Mouse (Mus musculus) MEL (cell line): ENCODE measurements around the gene Slc30a4. TPM values are rescaled to one million over a fixed set of nuclear protein-coding genes. Genes with fewer than 3 reads are reported as not detected.

ENCODE experiments used
- DNase-seq: peaks from one replicate; pipeline ENCODE4 v3.0.0; 2011; ENCODE audit warnings: low read depth, low spot score
- H3K27ac ChIP-seq: 2 replicates; pipeline ENCODE4 v1.5.1; 2012; ENCODE audit warnings: low read depth, mild to moderate bottlenecking, control low read depth, low read length, moderate library complexity; ENCODE audit not compliant: control insufficient read depth
- H3K27me3 ChIP-seq, 2 experiments: fragments of 150-350 bp in 1 of 2; sonication (generic) in 1 of 2; 2 replicates each; pipeline ENCODE4 v1.6.1; 2012; ENCODE audit warnings: low read length in 2 of 2, mild to moderate bottlenecking in 2 of 2, improper control_type of control experiment in 1 of 2, moderate library complexity in 1 of 2; ENCODE audit not compliant: insufficient read depth in 2 of 2, control insufficient read depth in 1 of 2
- H3K36me3 ChIP-seq, 2 experiments: 2 replicates each; pipeline ENCODE4 v1.6.1; 2012 to 2014; ENCODE audit warnings: low read length in 2 of 2, improper control_type of control experiment in 1 of 2, inconsistent platforms in 1 of 2, mild to moderate bottlenecking in 1 of 2; ENCODE audit not compliant: insufficient read depth in 2 of 2, control insufficient read depth in 1 of 2
- H3K4me1 ChIP-seq, 2 experiments: fragments of 150-350 bp in 1 of 2; sonication (generic) in 1 of 2; 2 replicates each; pipeline ENCODE4 v1.6.1; 2012; ENCODE audit warnings: low read length in 2 of 2, improper control_type of control experiment in 1 of 2, mild to moderate bottlenecking in 1 of 2; ENCODE audit not compliant: insufficient read depth in 2 of 2, control insufficient read depth in 1 of 2
- H3K4me3 ChIP-seq, 2 experiments: fragments of 150-350 bp in 1 of 2; sonication (generic) in 1 of 2; 2 replicates each; pipeline ENCODE4 v1.5.1; 2012; ENCODE audit warnings: low read depth in 2 of 2, low read length in 2 of 2, mild to moderate bottlenecking in 2 of 2, moderate library complexity in 2 of 2, control low read depth in 1 of 2, improper control_type of control experiment in 1 of 2; ENCODE audit not compliant: control insufficient read depth in 1 of 2, insufficient read depth in 1 of 2
- H3K79me2 ChIP-seq: 2 replicates; pipeline ENCODE4 v1.6.1; 2012; ENCODE audit warnings: mild to moderate bottlenecking, low read length, moderate library complexity; ENCODE audit not compliant: control insufficient read depth, poor library complexity, insufficient read depth
- H3K9ac ChIP-seq: 2 replicates; pipeline ENCODE4 v1.6.1; 2012; ENCODE audit warnings: low read depth, mild to moderate bottlenecking, control low read depth, low read length, moderate library complexity; ENCODE audit not compliant: control insufficient read depth, poor library complexity, severe bottlenecking
- H3K9me3 ChIP-seq: fragments of 150-350 bp; sonication (generic); replicated peaks from 2 replicates; pipeline ENCODE4 v1.6.1; 2012; ENCODE audit warnings: mild to moderate bottlenecking, low read length, improper control_type of control experiment, moderate library complexity; ENCODE audit not compliant: insufficient read depth
- BHLHE40 ChIP-seq: IDR thresholded peaks from 2 replicates; pipeline ENCODE4 v1.6.1; 2012; ENCODE audit warnings: low read depth, mild to moderate bottlenecking, inconsistent platforms, low read length, improper control_type of control experiment, borderline replicate concordance
- CTCF ChIP-seq, 3 experiments: IDR thresholded peaks in 2 of 3; conservative IDR thresholded peaks in 1 of 3; 2 replicates each; pipeline ENCODE4 v1.5.1; 2011 to 2012; ENCODE audit warnings: low read length in 3 of 3, low read depth in 2 of 3, mild to moderate bottlenecking in 2 of 3, improper control_type of control experiment in 1 of 3, inconsistent platforms in 1 of 3, mixed read lengths in 1 of 3, moderate library complexity in 1 of 3; ENCODE audit not compliant: control insufficient read depth in 1 of 3, insufficient read depth in 1 of 3, poor library complexity in 1 of 3, severe bottlenecking in 1 of 3
- E2F4 ChIP-seq: IDR thresholded peaks from 2 replicates; pipeline ENCODE4 v1.6.1; 2011; ENCODE audit warnings: low read depth, low read length, improper control_type of control experiment, borderline replicate concordance
- EP300 ChIP-seq, 2 experiments: IDR thresholded peaks; 2 replicates each; pipeline ENCODE4 v1.6.1; 2011; ENCODE audit warnings: improper control_type of control experiment in 2 of 2, low read length in 2 of 2, low read depth in 1 of 2, mild to moderate bottlenecking in 1 of 2
- ETS1 ChIP-seq: IDR thresholded peaks from 2 replicates; pipeline ENCODE4 v1.6.1; 2012; ENCODE audit warnings: low read depth, mild to moderate bottlenecking, inconsistent platforms, low read length, improper control_type of control experiment, moderate library complexity
- GABPA ChIP-seq: IDR thresholded peaks from 2 replicates; pipeline ENCODE4 v1.6.1; 2012; ENCODE audit warnings: low read depth, mild to moderate bottlenecking, inconsistent platforms, low read length, improper control_type of control experiment, moderate library complexity
- GATA1 ChIP-seq: IDR thresholded peaks from 2 replicates; pipeline ENCODE4 v1.6.1; 2011; ENCODE audit warnings: low read depth, low read length, improper control_type of control experiment
- HCFC1 ChIP-seq: IDR thresholded peaks from 2 replicates; pipeline ENCODE4 v1.6.1; 2012; ENCODE audit warnings: low read depth, mild to moderate bottlenecking, inconsistent platforms, low read length, improper control_type of control experiment, moderate library complexity
- JUND ChIP-seq: IDR thresholded peaks from 2 replicates; pipeline ENCODE4 v1.6.1; 2011; ENCODE audit warnings: low read depth, mild to moderate bottlenecking, improper control_type of control experiment, low read length
- MAZ ChIP-seq: IDR thresholded peaks from 2 replicates; pipeline ENCODE4 v1.6.1; 2012; ENCODE audit warnings: low read depth, mild to moderate bottlenecking, inconsistent platforms, low read length, improper control_type of control experiment
- MEF2A ChIP-seq: IDR thresholded peaks from 2 replicates; pipeline ENCODE4 v1.6.1; 2014; ENCODE audit warnings: low read depth, mild to moderate bottlenecking, inconsistent platforms, low read length, improper control_type of control experiment; ENCODE audit not compliant: poor library complexity, insufficient replicate concordance, severe bottlenecking; ENCODE audit errors: extremely low read depth
- MXI1 ChIP-seq: IDR thresholded peaks from 2 replicates; pipeline ENCODE4 v1.6.1; 2011; ENCODE audit warnings: mild to moderate bottlenecking, low read depth, low read length, improper control_type of control experiment
- MYB ChIP-seq: IDR thresholded peaks from 2 replicates; pipeline ENCODE4 v1.6.1; 2011; ENCODE audit warnings: mild to moderate bottlenecking, low read depth, low read length, improper control_type of control experiment
- MYC ChIP-seq: IDR thresholded peaks from 2 replicates; pipeline ENCODE4 v1.6.1; 2011; ENCODE audit warnings: low read depth, mild to moderate bottlenecking, low read length, improper control_type of control experiment, moderate library complexity
- NELFE ChIP-seq: IDR thresholded peaks from 2 replicates; pipeline ENCODE4 v1.6.1; 2011; ENCODE audit warnings: low read depth, low read length, improper control_type of control experiment
- NRF1 ChIP-seq: IDR thresholded peaks from 2 replicates; pipeline ENCODE4 v1.6.1; 2014; ENCODE audit warnings: low read depth, mild to moderate bottlenecking, inconsistent platforms, low read length, improper control_type of control experiment, moderate library complexity; ENCODE audit not compliant: poor library complexity, insufficient read depth, severe bottlenecking
- POLR2A ChIP-seq, 2 experiments: IDR thresholded peaks; 2 replicates each; pipeline ENCODE4 v1.6.1; 2011 to 2012; ENCODE audit warnings: low read length in 2 of 2, mild to moderate bottlenecking in 2 of 2, control low read depth in 1 of 2, improper control_type of control experiment in 1 of 2, low read depth in 1 of 2, moderate library complexity in 1 of 2; ENCODE audit not compliant: control insufficient read depth in 1 of 2, insufficient read depth in 1 of 2, poor library complexity in 1 of 2
- POLR2AphosphoS2 ChIP-seq: IDR thresholded peaks from 2 replicates; pipeline ENCODE4 v1.6.1; 2011; ENCODE audit warnings: low read length, improper control_type of control experiment
- POLR2AphosphoS5 ChIP-seq: IDR thresholded peaks from 2 replicates; pipeline ENCODE4 v1.6.1; 2012; ENCODE audit warnings: low read depth, borderline replicate concordance, mild to moderate bottlenecking, inconsistent platforms, low read length, moderate library complexity, mixed read lengths
- RCOR1 ChIP-seq: IDR thresholded peaks from 2 replicates; pipeline ENCODE4 v1.6.1; 2012; ENCODE audit warnings: low read depth, mild to moderate bottlenecking, inconsistent platforms, low read length, improper control_type of control experiment
- SMC3 ChIP-seq: IDR thresholded peaks from 2 replicates; pipeline ENCODE4 v1.6.1; 2011; ENCODE audit warnings: low read depth, low read length, improper control_type of control experiment
- TBP ChIP-seq: IDR thresholded peaks from 2 replicates; pipeline ENCODE4 v1.8.0; 2011; ENCODE audit warnings: low read depth, low read length, improper control_type of control experiment
- USF1 ChIP-seq: IDR thresholded peaks from 2 replicates; pipeline ENCODE4 v1.6.1; 2014; ENCODE audit warnings: low read depth, mild to moderate bottlenecking, inconsistent platforms, low read length, improper control_type of control experiment, moderate library complexity
- USF2 ChIP-seq, 2 experiments: IDR thresholded peaks; 2 replicates each; pipeline ENCODE4 v1.6.1; 2011 to 2012; ENCODE audit warnings: improper control_type of control experiment in 2 of 2, low read length in 2 of 2, borderline replicate concordance in 1 of 2, inconsistent platforms in 1 of 2, low read depth in 1 of 2, mild to moderate bottlenecking in 1 of 2; ENCODE audit not compliant: insufficient read depth in 1 of 2
- ZC3H11A ChIP-seq: IDR thresholded peaks from 2 replicates; pipeline ENCODE4 v1.6.1; 2012; ENCODE audit warnings: low read depth, mild to moderate bottlenecking, inconsistent platforms, low read length, improper control_type of control experiment
- ZNF384 ChIP-seq: IDR thresholded peaks from 2 replicates; pipeline ENCODE4 v1.6.1; 2012; ENCODE audit warnings: low read depth, mild to moderate bottlenecking, inconsistent platforms, low read length, improper control_type of control experiment
- polyA plus RNA-seq, 2 experiments: library from polyadenylated mRNA; stranded (reverse) in 1 of 2; unstranded in 1 of 2; fragments of >175 nt in 1 of 2; fragments of >200 nt in 1 of 2; gene quantifications; 2 replicates each; pipeline versions ENCODE4 v1.2.1 to v1.2.4; 2012; ENCODE audit warnings: low replicate concordance in 2 of 2, low read depth in 1 of 2; ENCODE audit not compliant: insufficient read length in 2 of 2, insufficient read depth in 1 of 2, missing spikeins in 1 of 2
- total RNA-seq: library from RNA; depleted of rRNA; stranded (reverse); fragments of 300-350 nt; gene quantifications from 2 replicates; pipeline ENCODE4 v1.2.3, GENCODE M21; 2012

Slc30a4 gene
- total and polyA plus RNA-seq, 3 experiments = not detected

- Histone ChIP-seq H3K27ac (no peak overlapping the region), H3K9ac (no peak overlapping the region), H3K79me2 (no peaks in the 10 kb centered on the region), H3K27me3 (no peaks in the 10 kb centered on the region; a peak in 1 of 4 replicates), H3K36me3 (no peaks in the 10 kb centered on the region), H3K4me1 (no peaks in the 10 kb centered on the region), H3K4me3 (no peak overlapping the region), H3K9me3 (no peaks in the 10 kb centered on the region)
- no peak for TF ChIP-seq ZC3H11A
- TF ChIP-seq BHLHE40 = no peak
- no peak for TF ChIP-seq MAZ
- TF ChIP-seq ETS1 = no peak
- no peak for TF ChIP-seq POLR2A (IDR thresholded peaks at IDR 0.05; ENCODE audit: control insufficient read depth in 1 of 2, insufficient read depth in 1 of 2, low read depth in 1 of 2, low read length in 2 of 2, poor library complexity in 1 of 2)
- TF ChIP-seq USF2 (IDR thresholded peaks at IDR 0.05; ENCODE audit: borderline replicate concordance in 1 of 2, insufficient read depth in 1 of 2, low read depth in 1 of 2, low read length in 2 of 2) = no peak
- TF ChIP-seq E2F4 = no peak
- TF ChIP-seq ZNF384 = no peak
- no peak for TF ChIP-seq POLR2AphosphoS2
- no peak for TF ChIP-seq MEF2A
- no peak for TF ChIP-seq POLR2AphosphoS5
- no peak for TF ChIP-seq JUND
- TF ChIP-seq HCFC1 = no peak
- no peak for TF ChIP-seq MXI1
- no peak for TF ChIP-seq GATA1
- no peak for TF ChIP-seq RCOR1
- TF ChIP-seq SMC3 = no peak
- no peak for TF ChIP-seq TBP
- no peak for TF ChIP-seq USF1
- TF ChIP-seq CTCF (IDR thresholded peaks at IDR 0.05 in 2 of 3, conservative IDR thresholded peaks at IDR 0.05 in 1 of 3; ENCODE audit: control insufficient read depth in 1 of 3, insufficient read depth in 1 of 3, low read depth in 2 of 3, low read length in 3 of 3, poor library complexity in 1 of 3, severe bottlenecking in 1 of 3) = no peak
- DNase-seq = no peak
Observed at GRCm38 (mm10) chr2:122716301-122716842, 13.9 kb upstream of the Slc30a4 start.

GRCm38 (mm10) chr2:122715148-122715692 lies 12.8 kb upstream of the Slc30a4 start:
- H3K27ac ChIP-seq = no peak overlapping the region
- H3K27me3 ChIP-seq = no peaks in the 10 kb centered on the region
- no peaks in the 10 kb centered on the region for H3K79me2 ChIP-seq
- no peaks in the 10 kb centered on the region for H3K9me3 ChIP-seq
- H3K4me3 ChIP-seq = no peak overlapping the region
- H3K4me1 ChIP-seq = no peaks in the 10 kb centered on the region
- H3K36me3 ChIP-seq = no peaks in the 10 kb centered on the region
- no peak for DNase-seq
- TF ChIP-seq ZC3H11A = no peak
- no peak for TF ChIP-seq GATA1
- TF ChIP-seq EP300 (IDR thresholded peaks at IDR 0.05; ENCODE audit: low read depth in 1 of 2, low read length in 2 of 2) = no peak
- TF ChIP-seq TBP = no peak
- no peak for TF ChIP-seq POLR2A (IDR thresholded peaks at IDR 0.05; ENCODE audit: control insufficient read depth in 1 of 2, insufficient read depth in 1 of 2, low read depth in 1 of 2, low read length in 2 of 2, poor library complexity in 1 of 2)
- no peak for TF ChIP-seq RCOR1
- TF ChIP-seq NELFE = no peak
- no peak for TF ChIP-seq MEF2A
- no peak for TF ChIP-seq POLR2AphosphoS5
- no peak for TF ChIP-seq MYB
- no peak for TF ChIP-seq MYC
- TF ChIP-seq CTCF (IDR thresholded peaks at IDR 0.05 in 2 of 3, conservative IDR thresholded peaks at IDR 0.05 in 1 of 3; ENCODE audit: control insufficient read depth in 1 of 3, insufficient read depth in 1 of 3, low read depth in 2 of 3, low read length in 3 of 3, poor library complexity in 1 of 3, severe bottlenecking in 1 of 3) = no peak
- no peak for TF ChIP-seq NRF1
- TF ChIP-seq POLR2AphosphoS2 = no peak
- no peak for TF ChIP-seq GABPA
- TF ChIP-seq USF1 = no peak
- no peak overlapping the region for H3K9ac ChIP-seq
